In the genomic region with DNA sequence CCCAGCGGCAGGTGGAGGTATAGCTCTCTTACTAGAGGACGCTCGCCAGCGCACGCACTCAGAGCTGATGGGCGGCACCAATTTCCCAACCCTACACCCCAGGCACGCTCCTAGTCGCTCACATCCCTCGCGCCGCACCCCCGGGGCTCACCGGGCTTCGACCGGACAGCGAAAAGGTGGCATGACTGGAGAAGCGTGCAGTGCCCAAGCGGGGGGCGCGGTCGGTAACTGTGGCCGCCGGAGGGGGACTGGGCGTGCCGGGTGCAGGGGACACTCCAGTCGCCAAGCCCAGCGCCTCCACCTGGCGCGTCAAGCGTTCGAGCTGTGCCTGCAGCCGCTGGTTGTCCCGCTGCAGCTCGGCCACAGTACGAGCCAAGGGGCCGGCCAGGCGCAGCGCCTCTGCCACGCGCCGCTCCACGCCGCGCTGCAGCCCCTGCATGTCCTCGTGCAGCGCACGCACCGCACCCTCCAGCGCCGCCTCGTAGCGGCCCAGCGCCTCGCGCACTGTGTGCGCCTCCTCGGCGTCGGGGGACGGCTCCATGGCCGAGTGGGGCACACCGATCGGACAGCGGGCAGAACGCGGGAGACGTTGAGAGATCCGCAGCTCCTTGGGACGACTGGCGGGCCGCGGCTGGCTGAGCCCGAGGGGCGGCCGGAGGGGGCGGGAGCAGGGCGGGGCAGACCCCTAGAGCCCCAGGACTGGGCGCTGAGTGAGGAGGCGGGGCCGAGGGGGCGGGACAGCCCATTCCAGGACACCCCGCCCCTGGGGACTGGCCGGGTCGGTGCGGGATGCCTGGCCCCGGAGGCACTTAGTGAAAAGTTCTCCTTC, we compare ENCODE assay signal across 8 mouse cellular contexts. TPM values are rescaled to one million over a fixed set of nuclear protein-coding genes. Genes with fewer than 3 reads are reported as not detected.
A peak's percentile ranks its signal among the peaks of the same experiment; 100 is the strongest.
DNase-seq lines count a peak whose midpoint lies in the region; ATAC-seq and TF ChIP-seq lines count a peak whose summit lies in the region.

A gene (minus strand): TSS at position 621 of the 829 bp plus-strand sequence.

- TF ChIP-seq CTCF in G1E (IDR thresholded peaks at IDR 0.05; ENCODE audit: low read depth, low read length), result no peak

- no peak for ATAC-seq in G1E (ENCODE audit: extremely low read depth, insufficient number of reproducible peaks, low FRiP score, poor library complexity, severe bottlenecking)
- peak; percentile 85 for ATAC-seq in hindbrain, embryonic 14.5 days (ENCODE audit: low FRiP score)
- peak; percentile 70 for ATAC-seq in megakaryocyte progenitor cell, adult 5-6 weeks (replicated peaks; ENCODE audit: poor library complexity)

- peaks cover 64% of the 10 kb centered on the region for H3K27me3 ChIP-seq in G1E (ENCODE audit: insufficient read depth, low read length)
- H3K27me3 ChIP-seq in hindbrain, embryonic 14.5 days (ENCODE audit: control insufficient read depth, insufficient read depth, low read length), result peaks cover 23% of the 10 kb centered on the region

- H3K4me1 ChIP-seq in G1E (ENCODE audit: insufficient read depth, low read depth, low read length), result peaks cover 20% of the 10 kb centered on the region
- peaks cover 17% of the 10 kb centered on the region for H3K4me1 ChIP-seq in hindbrain, embryonic 14.5 days (replicated peaks; ENCODE audit: control insufficient read depth, insufficient read depth, low read length)

- DNase-seq in G1E (ENCODE audit: low spot score), result no peak
- DNase-seq in c-Kit-positive CD71-negative TER-119-negative erythroid progenitor cells, embryonic 14.5 days (ENCODE audit: low read depth), result peak; percentile 66
- DNase-seq in gastrocnemius, adult 8-10 months (ENCODE audit: low spot score in 2 of 2), result peak; percentile 91 to 94
- DNase-seq in hindbrain, embryonic 14.5 days (ENCODE audit: low spot score), result peak; percentile 61
- peak; percentile 42 to 44 for DNase-seq in left cerebral cortex, postnatal 25 days (ENCODE audit: low spot score in 2 of 2)
- DNase-seq in right cerebral cortex, postnatal 4 days, result peak; percentile 56
- DNase-seq in yolk sac, embryonic 10.5 days (ENCODE audit: low spot score), result peak; percentile 93

- under 1% methylated on average over 83 of the region's 86 CpGs for WGBS in hindbrain, embryonic 14.5 days

- no peaks in the 10 kb centered on the region for H3K36me3 ChIP-seq in G1E (replicated peaks)
- no peaks in the 10 kb centered on the region for H3K36me3 ChIP-seq in hindbrain, embryonic 14.5 days (replicated peaks; ENCODE audit: control insufficient read depth, insufficient read depth)

- intact Hi-C loops in left cerebral cortex, postnatal 25 days (cut with DNase I), result no loop called here

- H3K4me2 ChIP-seq in hindbrain, embryonic 14.5 days (replicated peaks), result peak within 1 kb of the TSS; percentile 99

- H3K27ac ChIP-seq in hindbrain, embryonic 14.5 days, result no peak within 1 kb of the TSS

- H3K9ac ChIP-seq in hindbrain, embryonic 14.5 days, result peak within 1 kb of the TSS; percentile 75

- peaks cover 5% of the 10 kb centered on the region for H3K9me3 ChIP-seq in G1E (replicated peaks)
- no peaks in the 10 kb centered on the region for H3K9me3 ChIP-seq in hindbrain, embryonic 14.5 days (ENCODE audit: control insufficient read depth, low read length)

- H3K4me3 ChIP-seq in G1E (ENCODE audit: low read depth, low read length), result peak within 1 kb of the TSS; percentile 14; the same call in 1 of the 2 replicates
- H3K4me3 ChIP-seq in hindbrain, embryonic 14.5 days (replicated peaks; ENCODE audit: low read length), result peak within 1 kb of the TSS; percentile 62

RNA-seq across cellular contexts. Expression of the gene that starts here (rescaled TPM):
- not detected in 2 replicates for total RNA-seq in G1E (2014; fragmentation: Nextera tagmentation)
- total RNA-seq in G1E (2017), result 0.06 and 0.11 TPM in 2 replicates
- not detected in 2 replicates for polyA plus RNA-seq in G1E (2012)
- total RNA-seq in gastrocnemius, adult 8-10 months (2022), result 100 to 1,000 TPM; 270 to 439 (median 347) TPM
- polyA plus RNA-seq in hindbrain, embryonic 14.5 days (2014; fragmentation: Nextera tagmentation; extraction: Ambion mirVana), result 4.6 and 4.8 TPM in 2 replicates
- 1 to 10 TPM in 1 of 2 experiments, under 1 TPM in 1; 0.96 to 1.4 TPM for total RNA-seq in left cerebral cortex, postnatal 25 days (2021)
- total RNA-seq in megakaryocyte progenitor cell, adult 5-6 weeks (2015), result not detected in 2 replicates
- total RNA-seq in megakaryocyte progenitor cell, adult 5-6 weeks (2017), result 0.14 TPM in 1 of 2 replicates, not detected in the other

Comparison
In these comparisons a context has a peak if more than half of its experiments do, and no peak if none do; other contexts are left out.
1. RNA of the gene that starts here (total RNA-seq): 270 to 439 TPM in gastrocnemius, adult 8-10 months; 0.96 to 1.4 TPM in left cerebral cortex, postnatal 25 days, 0.06 to 0.11 TPM in G1E and 0.14 TPM in megakaryocyte progenitor cell, adult 5-6 weeks; every median in the first group is over 100 times any median in the second.
2. Peak in ATAC-seq in megakaryocyte progenitor cell, adult 5-6 weeks; RNA of the gene not detected or under 1 TPM.